Mouse (Mus musculus) kidney, embryonic 16.5 days (tissue): ENCODE measurements at regions not wholly inside any gene's neighbourhood (a gene's known extent, or its start where the extent isn't known, plus 50 kb on each side); places are given as distances from the start of the nearest gene placed in this dataset.

Source experiments
- ATAC-seq: fragments of 200-750 bp; cut with Nextera tagmentation; 2 replicates; pipeline ENCODE4 v1.8.0; 2017; ENCODE audit warnings: moderate TSS enrichment; ENCODE audit not compliant: low FRiP score, low TSS enrichment
- H3K27ac ChIP-seq: fragments of 300-500 bp; sonication (generic); 2 replicates; pipeline ENCODE4 v1.5.1; 2014; ENCODE audit warnings: low read length
- H3K27me3 ChIP-seq: fragments of 300-500 bp; sonication (generic); 2 replicates; pipeline ENCODE4 v1.6.1; 2014; ENCODE audit warnings: low read length, control low read depth, mixed read lengths; ENCODE audit not compliant: insufficient read depth
- H3K36me3 ChIP-seq: fragments of 300-500 bp; sonication (generic); 2 replicates; pipeline ENCODE4 v1.6.1; 2014; ENCODE audit warnings: low read length, control low read depth, mixed read lengths; ENCODE audit not compliant: insufficient read depth
- H3K4me1 ChIP-seq: fragments of 300-500 bp; sonication (generic); 2 replicates; pipeline ENCODE4 v1.6.1; 2014; ENCODE audit warnings: low read length, control low read depth, mixed read lengths; ENCODE audit not compliant: insufficient read depth
- H3K4me2 ChIP-seq: fragments of 300-500 bp; sonication (generic); replicated peaks from 2 replicates; pipeline ENCODE4 v1.6.1; 2014; ENCODE audit warnings: low read depth, low read length
- H3K4me3 ChIP-seq: fragments of 300-500 bp; sonication (generic); 2 replicates; pipeline ENCODE4 v1.5.1; 2014; ENCODE audit warnings: mild to moderate bottlenecking, low read length
- H3K9ac ChIP-seq: fragments of 300-500 bp; sonication (generic); replicated peaks from 2 replicates; pipeline ENCODE4 v1.6.1; 2014; ENCODE audit warnings: low read length
- H3K9me3 ChIP-seq: fragments of 300-500 bp; sonication (generic); 2 replicates; pipeline ENCODE4 v1.6.1; 2016; ENCODE audit warnings: low read length, control low read depth
- WGBS: fragments of 180-500 bp; shearing (Covaris S2); extraction: QIAGEN DNeasy Blood & Tissue Kit; methylation state at CpG from one replicate; pipeline ENCODE4 v1.1.7; 2014; 5-methylcytosine and 5-hydroxymethylcytosine counted together

GRCm38 (mm10) chr13:84968943-84969342, 220.3 kb upstream of the Ccnh start:
- Histone ChIP-seq H3K9me3 (no peaks in the 10 kb centered on the region), H3K27me3 (no peaks in the 10 kb centered on the region), H3K4me3 (no peak overlapping the region), H3K4me1 (no peaks in the 10 kb centered on the region), H3K4me2 (no peak overlapping the region), H3K9ac (no peak overlapping the region), H3K27ac (no peak overlapping the region), H3K36me3 (no peaks in the 10 kb centered on the region)
- peak; percentile 78 for ATAC-seq
- 23% methylated on average over 7 of the region's 7 CpGs for WGBS
